Mouse (Mus musculus) retina, postnatal 1 day (tissue): ENCODE data around the gene Ntpcr.

Source experiments
- DNase-seq: peaks from one replicate; pipeline ENCODE4 v3.0.0-alpha.2; 2012

Ntpcr gene

GRCm38 (mm10) chr8:125777478-125778164 is 47.9 kb downstream of the Ntpcr start:
- no peak for DNase-seq

GRCm38 (mm10) chr8:125778919-125779318 is 49.2 kb downstream of the Ntpcr start:
- no peak for DNase-seq

- no peak for DNase-seq
Measured at GRCm38 (mm10) chr8:125779656-125780055, 49.9 kb downstream of the Ntpcr start.

- no peak for DNase-seq
Measured at GRCm38 (mm10) chr8:125782161-125782560, 52.4 kb downstream of the Ntpcr start.

- no peak for DNase-seq
Measured at GRCm38 (mm10) chr8:125786886-125787285, 57.1 kb downstream of the Ntpcr start.

- no peak for DNase-seq
Measured at GRCm38 (mm10) chr8:125792816-125793455, 63.2 kb downstream of the Ntpcr start.

GRCm38 (mm10) chr8:125795341-125795740 is 65.6 kb downstream of the Ntpcr start:
- DNase-seq: no peak

GRCm38 (mm10) chr8:125796970-125797369 is 67.2 kb downstream of the Ntpcr start:
- DNase-seq: no peak
